Mouse (Mus musculus): Measurements from ENCODE around the gene Upk3b. TPM values are rescaled to one million over a fixed set of nuclear protein-coding genes. Genes with fewer than 3 reads are reported as not detected.

The Upk3b gene
- polyA plus RNA-seq, 1 experiment = 62.7 TPM

DNA sequence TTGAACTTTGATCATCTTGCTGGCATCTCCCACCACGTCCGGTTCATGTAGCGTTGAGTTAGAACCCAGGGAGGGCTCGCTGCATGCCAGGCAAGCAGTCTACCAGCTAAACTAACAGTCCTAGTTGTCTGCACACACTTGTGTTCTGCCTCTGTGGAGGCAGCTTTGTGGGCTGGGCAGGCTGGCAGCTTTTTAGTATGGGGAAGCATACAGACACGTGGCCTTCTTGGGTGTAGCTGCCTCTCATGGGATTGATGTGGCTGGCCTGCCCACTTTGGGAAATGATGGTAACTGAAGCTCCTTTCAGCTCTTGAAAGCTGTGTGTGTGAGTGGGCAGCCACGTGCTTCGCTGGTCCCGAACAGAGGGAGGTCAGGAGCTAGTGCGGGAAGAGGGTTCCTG is 11.4 kb upstream of the Upk3b start:
- WGBS = 89% methylated on average over 9 of the region's 9 CpGs
- H3K4me1 ChIP-seq (ENCODE audit: control insufficient read depth, insufficient read depth, low read length) = no peaks in the 10 kb centered on the region
- TF ChIP-seq CTCF (IDR thresholded peaks at IDR 0.05; ENCODE audit: insufficient read depth, low read length) = no peak
- no peak for TF ChIP-seq POLR2A (IDR thresholded peaks at IDR 0.05; ENCODE audit: borderline replicate concordance, extremely low read depth, low read depth, low read length)
- no peak overlapping the region for H3K4me3 ChIP-seq (replicated peaks; ENCODE audit: extremely low read depth, low read depth, low read length)
- DNase-seq = no peak

DNA sequence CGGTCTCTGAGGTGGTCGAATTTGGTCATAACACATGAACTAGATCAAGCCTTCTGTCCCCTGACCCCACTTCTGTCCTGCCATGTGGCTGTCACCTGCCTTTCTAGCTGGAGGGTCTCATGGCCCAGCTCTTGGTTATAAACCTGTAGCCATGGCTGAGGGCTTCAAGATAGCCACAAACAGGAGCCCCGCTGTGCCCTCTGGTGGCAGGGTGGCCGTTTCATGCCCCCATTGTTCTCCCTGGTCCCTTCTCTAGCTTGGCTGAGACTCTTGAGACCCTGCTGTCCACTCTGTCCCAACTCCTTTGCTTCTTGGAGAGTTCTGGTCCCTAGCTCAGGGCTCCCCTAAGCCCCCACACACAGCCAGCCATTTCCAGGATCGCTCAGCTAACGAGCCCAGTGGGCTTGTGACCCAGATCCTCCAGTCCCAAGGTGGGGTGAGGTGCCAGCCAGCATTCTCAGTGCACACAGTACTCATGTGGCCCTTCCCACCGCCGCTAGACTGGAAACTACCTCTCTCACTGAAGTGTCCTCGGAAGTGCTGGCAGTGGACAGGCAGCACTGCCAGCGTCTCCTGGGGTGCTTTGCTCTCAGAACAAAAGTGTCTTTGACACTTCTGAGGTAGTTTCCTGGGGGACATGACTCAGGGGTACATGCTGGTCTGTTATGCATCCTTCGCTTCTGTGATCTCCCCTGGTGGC is 10.5 kb upstream of the Upk3b start:
- H3K4me1 ChIP-seq (ENCODE audit: control insufficient read depth, insufficient read depth, low read length) = no peaks in the 10 kb centered on the region
- H3K4me3 ChIP-seq (replicated peaks; ENCODE audit: extremely low read depth, low read depth, low read length) = no peak overlapping the region
- 77% methylated on average over 11 of the region's 11 CpGs for WGBS

DNA sequence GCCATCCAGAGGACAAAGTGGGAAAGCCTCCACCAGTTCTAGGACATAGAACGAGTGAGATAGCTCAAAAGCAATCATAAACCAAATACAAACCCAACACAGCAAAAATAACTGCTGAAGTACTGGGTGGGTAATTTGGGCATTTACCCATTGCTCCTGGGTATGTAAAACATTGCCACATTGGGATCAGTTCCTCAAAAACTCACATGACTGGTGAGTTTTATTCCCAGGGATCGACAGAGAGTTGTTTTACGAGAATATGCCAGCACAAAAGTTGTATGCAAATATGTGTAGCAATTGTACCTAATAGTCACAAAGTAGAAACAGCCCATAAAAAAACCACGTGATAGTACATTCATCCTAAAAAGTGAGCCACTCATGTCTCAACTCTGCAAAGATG is 3.4 kb upstream of the Upk3b start:
- no peak overlapping the region for H3K4me3 ChIP-seq (replicated peaks; ENCODE audit: extremely low read depth, low read depth, low read length)
- TF ChIP-seq POLR2A (IDR thresholded peaks at IDR 0.05; ENCODE audit: borderline replicate concordance, extremely low read depth, low read depth, low read length) (no peak), CTCF (IDR thresholded peaks at IDR 0.05; ENCODE audit: insufficient read depth, low read length) (no peak)
- 60% methylated on average over 4 of the region's 4 CpGs for WGBS
- no peaks in the 10 kb centered on the region for H3K4me1 ChIP-seq (ENCODE audit: control insufficient read depth, insufficient read depth, low read length)
- no peak for DNase-seq

More for the DNA sequence above, 10.5 kb upstream of the Upk3b start:
- DNase-seq = peak; percentile 23
- TF ChIP-seq CTCF (IDR thresholded peaks at IDR 0.05; ENCODE audit: insufficient read depth, low read length) = no peak
- no peak for TF ChIP-seq POLR2A (IDR thresholded peaks at IDR 0.05; ENCODE audit: borderline replicate concordance, extremely low read depth, low read depth, low read length)

DNA sequence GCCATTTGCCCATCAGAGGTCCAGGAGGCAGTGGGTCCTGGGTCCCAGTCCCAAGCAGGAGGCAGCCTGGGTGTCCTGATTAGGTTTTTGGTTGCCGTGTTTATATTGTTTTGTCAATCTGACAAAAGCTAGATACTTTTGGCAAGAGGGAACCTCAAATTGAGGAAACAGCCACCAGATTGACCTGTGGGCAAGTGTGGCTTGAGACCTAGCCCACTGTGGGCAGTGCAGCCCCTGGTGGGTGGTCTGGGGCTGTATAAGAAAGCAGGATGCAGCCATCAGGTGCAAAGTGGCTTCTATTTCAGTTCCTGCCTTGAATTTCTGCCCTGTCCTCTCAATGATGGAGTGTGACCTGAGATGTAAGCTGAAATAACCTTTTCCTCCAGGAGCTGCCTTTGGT is 3.0 kb upstream of the Upk3b start:
- TF ChIP-seq POLR2A (IDR thresholded peaks at IDR 0.05; ENCODE audit: borderline replicate concordance, extremely low read depth, low read depth, low read length) = no peak
- TF ChIP-seq CTCF (IDR thresholded peaks at IDR 0.05; ENCODE audit: insufficient read depth, low read length) = no peak
- WGBS = 59% methylated on average over 1 of the region's 1 CpGs
- no peak for DNase-seq
- no peak overlapping the region for H3K4me3 ChIP-seq (replicated peaks; ENCODE audit: extremely low read depth, low read depth, low read length)
- H3K4me1 ChIP-seq (ENCODE audit: control insufficient read depth, insufficient read depth, low read length) = no peaks in the 10 kb centered on the region

DNA sequence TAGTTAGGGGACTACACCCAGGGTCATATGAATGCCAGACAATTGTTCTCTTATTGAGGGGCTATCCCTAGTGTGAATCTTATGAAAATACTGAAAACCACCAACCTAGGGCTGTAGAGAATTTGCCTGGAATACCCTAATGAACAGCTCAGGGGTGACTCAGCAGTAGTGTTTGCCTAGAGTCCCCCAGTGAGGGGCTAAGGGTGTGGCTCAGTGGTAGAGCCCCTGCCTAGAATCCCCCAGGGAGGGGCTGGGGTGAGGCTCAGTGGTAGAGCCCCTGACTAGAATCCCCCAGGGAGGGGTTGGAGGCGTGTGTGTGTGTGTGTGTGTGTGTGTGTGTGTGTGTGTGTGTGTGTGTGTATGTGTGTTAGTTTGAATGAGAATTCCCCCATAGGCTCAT is 1.6 kb upstream of the Upk3b start:
- Histone ChIP-seq H3K4me1 (ENCODE audit: control insufficient read depth, insufficient read depth, low read length) (no peaks in the 10 kb centered on the region), H3K4me3 (replicated peaks; ENCODE audit: extremely low read depth, low read depth, low read length) (no peak overlapping the region)
- WGBS = 71% methylated on average over 1 of the region's 1 CpGs
- TF ChIP-seq CTCF (IDR thresholded peaks at IDR 0.05; ENCODE audit: insufficient read depth, low read length) = no peak
- no peak for TF ChIP-seq POLR2A (IDR thresholded peaks at IDR 0.05; ENCODE audit: borderline replicate concordance, extremely low read depth, low read depth, low read length)
- DNase-seq = no peak

DNA sequence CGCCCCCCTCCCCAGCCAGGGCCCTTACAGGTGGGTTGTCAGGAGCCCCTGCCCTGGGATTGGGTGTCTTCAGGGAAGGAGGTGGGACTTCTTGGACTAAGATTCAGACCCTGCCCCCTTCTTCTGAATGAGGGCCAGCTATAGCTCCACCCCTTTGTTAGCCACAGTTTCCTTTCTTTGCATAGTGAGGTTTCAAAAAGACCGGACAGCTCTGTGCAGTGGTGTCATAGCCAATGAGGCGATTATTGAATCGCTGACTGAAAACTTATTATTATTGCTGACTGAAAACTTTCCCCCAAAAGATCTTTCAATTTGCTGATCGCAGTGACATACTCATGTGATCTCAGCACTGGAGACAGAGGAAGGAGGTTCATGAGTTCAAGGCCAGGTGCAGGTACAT is 1.9 kb downstream of the Upk3b start:
- TF ChIP-seq CTCF (IDR thresholded peaks at IDR 0.05; ENCODE audit: insufficient read depth, low read length) (no peak), POLR2A (IDR thresholded peaks at IDR 0.05; ENCODE audit: borderline replicate concordance, extremely low read depth, low read depth, low read length) (no peak)
- DNase-seq = no peak
- WGBS = 31% methylated on average over 5 of the region's 5 CpGs
- Histone ChIP-seq H3K4me3 (replicated peaks; ENCODE audit: extremely low read depth, low read depth, low read length) (no peak overlapping the region), H3K4me1 (ENCODE audit: control insufficient read depth, insufficient read depth, low read length) (no peaks in the 10 kb centered on the region)

DNA sequence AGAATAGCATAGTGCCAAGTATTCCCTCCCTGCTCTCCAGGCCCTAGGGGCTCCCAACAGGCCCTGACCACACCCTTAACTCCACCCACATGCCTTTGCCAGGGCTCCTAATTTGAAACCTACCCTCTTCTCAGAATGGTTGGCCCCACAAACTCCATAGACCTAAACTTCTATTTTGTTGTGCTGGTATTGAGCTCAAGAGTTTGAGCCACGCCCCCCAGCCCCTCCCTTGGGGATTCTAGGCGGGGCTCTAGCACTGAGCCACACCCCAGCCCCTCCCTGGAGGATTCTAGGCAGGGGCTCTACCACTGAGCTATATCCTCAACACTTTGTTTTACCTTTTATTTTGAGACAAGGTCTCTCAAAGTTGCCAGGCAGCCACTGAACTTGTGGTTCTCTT is 3.0 kb downstream of the Upk3b start:
- TF ChIP-seq POLR2A (IDR thresholded peaks at IDR 0.05; ENCODE audit: borderline replicate concordance, extremely low read depth, low read depth, low read length) (no peak), CTCF (IDR thresholded peaks at IDR 0.05; ENCODE audit: insufficient read depth, low read length) (no peak)
- WGBS = 43% methylated on average over 2 of the region's 2 CpGs
- no peak overlapping the region for H3K4me3 ChIP-seq (replicated peaks; ENCODE audit: extremely low read depth, low read depth, low read length)
- H3K4me1 ChIP-seq (ENCODE audit: control insufficient read depth, insufficient read depth, low read length) = no peaks in the 10 kb centered on the region
- DNase-seq = no peak

DNA sequence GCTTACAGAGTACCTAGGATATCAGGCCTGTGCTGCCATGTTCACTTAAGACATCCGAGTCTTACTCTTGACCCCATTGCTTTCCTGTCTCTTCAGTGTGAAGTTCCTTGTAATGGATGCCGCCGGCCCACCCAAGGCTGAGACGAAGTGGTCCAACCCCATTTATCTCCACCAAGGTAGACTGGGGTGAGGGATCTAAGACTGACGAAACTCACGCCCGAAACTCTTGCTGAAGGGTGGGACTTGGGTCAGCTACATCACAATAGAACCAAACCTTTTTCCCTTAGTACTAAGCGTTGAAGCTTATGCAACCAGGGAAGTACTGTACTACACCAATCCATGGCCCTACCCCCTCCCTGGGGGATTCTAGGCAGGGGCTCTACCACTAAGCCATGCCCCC is 3.4 kb downstream of the Upk3b start:
- no peak for DNase-seq
- no peak overlapping the region for H3K4me3 ChIP-seq (replicated peaks; ENCODE audit: extremely low read depth, low read depth, low read length)
- WGBS = 91% methylated on average over 8 of the region's 8 CpGs
- H3K4me1 ChIP-seq (ENCODE audit: control insufficient read depth, insufficient read depth, low read length) = no peaks in the 10 kb centered on the region
- TF ChIP-seq POLR2A (IDR thresholded peaks at IDR 0.05; ENCODE audit: borderline replicate concordance, extremely low read depth, low read depth, low read length) (no peak), CTCF (IDR thresholded peaks at IDR 0.05; ENCODE audit: insufficient read depth, low read length) (no peak)

DNA sequence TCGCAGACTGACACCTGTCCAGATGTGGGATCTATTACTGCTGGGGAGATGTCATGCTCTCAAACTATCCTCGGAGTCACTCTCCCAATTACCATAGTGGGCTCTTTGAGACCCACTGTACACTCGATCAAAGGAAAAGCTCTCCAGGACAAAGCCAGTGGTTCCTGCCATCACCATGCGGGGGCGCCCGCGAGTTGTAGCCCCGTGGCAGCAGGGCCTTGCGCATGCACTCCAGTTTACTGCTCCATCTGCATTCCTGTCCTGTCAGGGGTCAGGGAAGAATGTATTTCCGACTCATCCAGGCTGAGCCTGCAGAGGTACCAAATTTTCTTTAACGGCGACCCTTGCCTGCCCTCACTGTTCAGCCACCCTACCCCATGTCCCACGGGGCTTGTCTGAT is 6.6 kb downstream of the Upk3b start:
- Histone ChIP-seq H3K4me3 (replicated peaks; ENCODE audit: extremely low read depth, low read depth, low read length) (no peak overlapping the region), H3K4me1 (ENCODE audit: control insufficient read depth, insufficient read depth, low read length) (no peaks in the 10 kb centered on the region)
- WGBS = 68% methylated on average over 13 of the region's 13 CpGs
- no peak for DNase-seq
- TF ChIP-seq CTCF (IDR thresholded peaks at IDR 0.05; ENCODE audit: insufficient read depth, low read length) (0 out of 2 replicates have a peak, but pooled peaks have one; percentile 18), POLR2A (IDR thresholded peaks at IDR 0.05; ENCODE audit: borderline replicate concordance, extremely low read depth, low read depth, low read length) (no peak)

DNA sequence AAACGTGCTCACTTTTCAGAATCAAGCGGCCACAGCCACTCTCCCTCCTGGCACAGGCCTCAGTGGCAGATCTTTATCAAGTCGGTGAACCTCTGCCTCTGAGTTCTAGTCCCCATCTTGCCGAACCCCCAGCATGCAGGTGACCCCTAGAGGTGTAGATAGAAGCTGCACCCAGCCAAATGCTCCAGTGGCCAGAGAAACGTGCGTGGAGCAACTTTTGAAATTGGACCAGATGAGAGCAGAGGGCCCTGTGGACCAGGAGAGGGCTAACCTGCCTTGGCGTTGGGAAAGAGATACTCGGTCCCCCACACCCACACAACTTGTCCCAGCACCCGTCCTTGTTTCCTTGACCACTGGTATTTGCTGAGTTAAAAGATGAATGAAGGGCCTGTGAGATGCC is 7.1 kb downstream of the Upk3b start:
- WGBS = 33% methylated on average over 9 of the region's 9 CpGs
- no peak for DNase-seq
- no peaks in the 10 kb centered on the region for H3K4me1 ChIP-seq (ENCODE audit: control insufficient read depth, insufficient read depth, low read length)
- TF ChIP-seq POLR2A (IDR thresholded peaks at IDR 0.05; ENCODE audit: borderline replicate concordance, extremely low read depth, low read depth, low read length) (no peak), CTCF (IDR thresholded peaks at IDR 0.05; ENCODE audit: insufficient read depth, low read length) (peak; percentile 33; the same call in 1 of the 2 replicates)
- no peak overlapping the region for H3K4me3 ChIP-seq (replicated peaks; ENCODE audit: extremely low read depth, low read depth, low read length)

Data from lung, adult 2 months (tissue).